Mouse (Mus musculus) lung, embryonic 16.5 days (tissue): Measurements from ENCODE around the gene Tspan13. TPM values are rescaled to one million over a fixed set of nuclear protein-coding genes. Genes with fewer than 3 reads are reported as not detected.
A peak's percentile ranks its signal among the peaks of the same experiment; 100 is the strongest.

ENCODE experiments used
- ATAC-seq: fragments of 200-750 bp; cut with Nextera tagmentation; 2 replicates; pipeline ENCODE4 v1.8.0; 2017; ENCODE audit warnings: low read depth, mild to moderate bottlenecking, moderate library complexity
- H3K27ac ChIP-seq: fragments of 300-500 bp; sonication (generic); 2 replicates; pipeline ENCODE4 v1.5.1; 2014; ENCODE audit warnings: mild to moderate bottlenecking, control low read depth, low read length
- H3K27me3 ChIP-seq: fragments of 300-500 bp; sonication (generic); 2 replicates; pipeline ENCODE4 v1.6.1; 2014; ENCODE audit warnings: low read depth, low read length, mixed read lengths; ENCODE audit not compliant: control insufficient read depth, insufficient read depth
- H3K36me3 ChIP-seq: fragments of 300-500 bp; sonication (generic); 2 replicates; pipeline ENCODE4 v1.6.1; 2014; ENCODE audit warnings: low read length; ENCODE audit not compliant: control insufficient read depth, insufficient read depth
- H3K4me1 ChIP-seq: fragments of 300-500 bp; sonication (generic); replicated peaks from 2 replicates; pipeline ENCODE4 v1.6.1; 2014; ENCODE audit warnings: low read length, mixed read lengths; ENCODE audit not compliant: control insufficient read depth, insufficient read depth
- H3K4me2 ChIP-seq: fragments of 300-500 bp; sonication (generic); 2 replicates; pipeline ENCODE4 v1.6.1; 2014; ENCODE audit warnings: low read depth, low read length, control low read depth
- H3K4me3 ChIP-seq: fragments of 300-500 bp; sonication (generic); 2 replicates; pipeline ENCODE4 v1.5.1; 2014; ENCODE audit warnings: mild to moderate bottlenecking, low read length, control low read depth
- H3K9ac ChIP-seq: fragments of 300-500 bp; sonication (generic); 2 replicates; pipeline ENCODE4 v1.6.1; 2014; ENCODE audit warnings: low read length, control low read depth
- H3K9me3 ChIP-seq: fragments of 300-500 bp; sonication (generic); 2 replicates; pipeline ENCODE4 v1.6.1; 2016; ENCODE audit warnings: low read length; ENCODE audit not compliant: control insufficient read depth
- WGBS: fragments of 180-500 bp; shearing (Covaris S2); extraction: QIAGEN DNeasy Blood & Tissue Kit; methylation state at CpG from one replicate; pipeline ENCODE4 v1.1.7; 2014; 5-methylcytosine and 5-hydroxymethylcytosine counted together
- polyA plus RNA-seq: library from polyadenylated mRNA; unstranded; fragments of >200 nt; fragmentation: Nextera tagmentation; extraction: Ambion mirVana; gene quantifications from 2 replicates; pipeline ENCODE4 v1.2.1, GENCODE M21; 2015

Gene Tspan13
- polyA plus RNA-seq = 134 and 139 TPM in 2 replicates

- Histone ChIP-seq H3K36me3 (no peaks in the 10 kb centered on the region), H3K9me3 (no peaks in the 10 kb centered on the region), H3K27ac (peak within 1 kb of the TSS; percentile 78), H3K4me3 (peak within 1 kb of the TSS; percentile 85), H3K27me3 (no peaks in the 10 kb centered on the region; the same call in 1 of the 2 replicates), H3K9ac (peak within 1 kb of the TSS; percentile 89), H3K4me2 (peak within 1 kb of the TSS; percentile 97), H3K4me1 (peaks cover 5% of the 10 kb centered on the region; the same call in 1 of the 2 replicates)
- WGBS = under 1% methylated on average over 33 of the region's 35 CpGs
- ATAC-seq = peak; percentile 97
Measured at GRCm38 (mm10) chr12:36042348-36042778, at the start of gene Tspan13. Gene Tspan13 (minus strand): TSS chr12:36042500.

- H3K27ac ChIP-seq = no peak overlapping the region
- H3K4me3 ChIP-seq = no peak overlapping the region
- no peaks in the 10 kb centered on the region for H3K9me3 ChIP-seq
- H3K4me2 ChIP-seq = no peak overlapping the region
- 91% methylated on average over 10 of the region's 10 CpGs for WGBS
- peaks cover 16% of the 10 kb centered on the region for H3K36me3 ChIP-seq
- H3K4me1 ChIP-seq = no peaks in the 10 kb centered on the region
- no peak overlapping the region for H3K9ac ChIP-seq
- H3K27me3 ChIP-seq = no peaks in the 10 kb centered on the region
- no peak for ATAC-seq
Measured at GRCm38 (mm10) chr12:36091964-36092363, 49.7 kb upstream of the Tspan13 start.

GRCm38 (mm10) chr12:36089221-36089620, 46.9 kb upstream of the Tspan13 start:
- Histone ChIP-seq H3K27ac (no peak overlapping the region), H3K9me3 (no peaks in the 10 kb centered on the region), H3K27me3 (no peaks in the 10 kb centered on the region), H3K9ac (no peak overlapping the region), H3K4me2 (no peak overlapping the region), H3K4me1 (no peaks in the 10 kb centered on the region), H3K36me3 (peaks cover 13% of the 10 kb centered on the region), H3K4me3 (no peak overlapping the region)
- no peak for ATAC-seq
- 25% methylated on average over 6 of the region's 6 CpGs for WGBS

- no peak overlapping the region for H3K4me2 ChIP-seq
- no peak for ATAC-seq
- WGBS = 84% methylated on average over 1 of the region's 1 CpGs
Measured at GRCm38 (mm10) chr12:36088804-36089203, 46.5 kb upstream of the Tspan13 start.

GRCm38 (mm10) chr12:36085380-36085779, 43.1 kb upstream of the Tspan13 start:
- Histone ChIP-seq H3K4me1 (no peaks in the 10 kb centered on the region), H3K9ac (no peak overlapping the region)
- WGBS = 92% methylated on average over 2 of the region's 2 CpGs

More at GRCm38 (mm10) chr12:36088804-36089203, 46.5 kb upstream of the Tspan13 start:
- Histone ChIP-seq H3K9me3 (no peaks in the 10 kb centered on the region), H3K27ac (no peak overlapping the region), H3K9ac (no peak overlapping the region), H3K4me3 (no peak overlapping the region), H3K4me1 (no peaks in the 10 kb centered on the region), H3K36me3 (peaks cover 13% of the 10 kb centered on the region), H3K27me3 (no peaks in the 10 kb centered on the region)

GRCm38 (mm10) chr12:36078101-36078899, 36.0 kb upstream of the Tspan13 start:
- no peak for ATAC-seq
- no peaks in the 10 kb centered on the region for H3K4me1 ChIP-seq
- H3K9ac ChIP-seq = no peak overlapping the region
- no peaks in the 10 kb centered on the region for H3K27me3 ChIP-seq
- no peaks in the 10 kb centered on the region for H3K36me3 ChIP-seq
- H3K4me3 ChIP-seq = no peak overlapping the region
- WGBS = 47% methylated on average over 4 of the region's 4 CpGs
- H3K27ac ChIP-seq = no peak overlapping the region
- no peak overlapping the region for H3K4me2 ChIP-seq
- H3K9me3 ChIP-seq = no peaks in the 10 kb centered on the region

More at GRCm38 (mm10) chr12:36085380-36085779, 43.1 kb upstream of the Tspan13 start:
- H3K36me3 ChIP-seq = no peaks in the 10 kb centered on the region
- H3K9me3 ChIP-seq = no peaks in the 10 kb centered on the region
- H3K27ac ChIP-seq = no peak overlapping the region
- H3K4me2 ChIP-seq = no peak overlapping the region
- ATAC-seq = no peak
- no peak overlapping the region for H3K4me3 ChIP-seq
- no peaks in the 10 kb centered on the region for H3K27me3 ChIP-seq

- Histone ChIP-seq H3K4me3 (no peak overlapping the region), H3K4me2 (no peak overlapping the region), H3K27me3 (no peaks in the 10 kb centered on the region), H3K36me3 (no peaks in the 10 kb centered on the region), H3K4me1 (no peaks in the 10 kb centered on the region), H3K9me3 (no peaks in the 10 kb centered on the region), H3K9ac (no peak overlapping the region), H3K27ac (no peak overlapping the region)
- ATAC-seq = no peak
- WGBS = 17% methylated on average over 5 of the region's 5 CpGs
Measured at GRCm38 (mm10) chr12:36072860-36073259, 30.6 kb upstream of the Tspan13 start.

- Histone ChIP-seq H3K4me3 (no peak overlapping the region), H3K27me3 (no peaks in the 10 kb centered on the region), H3K9ac (no peak overlapping the region), H3K9me3 (no peaks in the 10 kb centered on the region), H3K4me2 (no peak overlapping the region), H3K4me1 (no peaks in the 10 kb centered on the region), H3K36me3 (no peaks in the 10 kb centered on the region), H3K27ac (no peak overlapping the region)
- ATAC-seq = no peak
- 77% methylated on average over 4 of the region's 4 CpGs for WGBS
Measured at GRCm38 (mm10) chr12:36070231-36070630, 27.9 kb upstream of the Tspan13 start.

- ATAC-seq = no peak
- Histone ChIP-seq H3K9ac (no peak overlapping the region), H3K27ac (no peak overlapping the region), H3K4me3 (no peak overlapping the region), H3K27me3 (no peaks in the 10 kb centered on the region), H3K36me3 (no peaks in the 10 kb centered on the region), H3K4me2 (no peak overlapping the region), H3K4me1 (no peaks in the 10 kb centered on the region), H3K9me3 (no peaks in the 10 kb centered on the region)
- WGBS = 93% methylated on average over 2 of the region's 2 CpGs
Measured at GRCm38 (mm10) chr12:36067538-36067937, 25.2 kb upstream of the Tspan13 start.
